Mouse (Mus musculus) lung, adult 2 months (tissue): Measurements from ENCODE around the gene Hoxc4.

Experiments
- CTCF ChIP-seq: fragments of 200-500 bp; IDR thresholded peaks from 2 replicates; pipeline ENCODE4 v1.5.1; 2011; ENCODE audit warnings: mild to moderate bottlenecking, low read length, control low read depth; ENCODE audit not compliant: insufficient read depth
- POLR2A ChIP-seq: fragments of 200-500 bp; IDR thresholded peaks from 2 replicates; pipeline ENCODE4 v1.6.1; 2011; ENCODE audit warnings: low read depth, mild to moderate bottlenecking, control low read depth, low read length, borderline replicate concordance; ENCODE audit errors: extremely low read depth

- TF ChIP-seq CTCF = no peak
- TF ChIP-seq POLR2A = no peak
Measured at GRCm38 (mm10) chr15:103021544-103021943, 2.8 kb downstream of the Hoxc4 start.
